Mouse (Mus musculus): Measurements from ENCODE around the gene Celf5.
"Not testable (repeated sequence)": the region's sequence is repeated elsewhere in the genome, so short reads cannot be mapped to it uniquely, and the experiment has no call there.

Celf5 gene

GRCm38 (mm10) chr10:81456983-81457563 lies 25.4 kb downstream of the Celf5 start:
- no peak for DNase-seq (ENCODE audit: extremely low read depth, insufficient read length, low spot score)

- DNase-seq (ENCODE audit: extremely low read depth, insufficient read length, low spot score): no peak
Observed at GRCm38 (mm10) chr10:81455181-81455895, 27.2 kb downstream of the Celf5 start, which contains the start of gene Nfic. Gene Nfic (minus strand): TSS chr10:81455635.

- DNase-seq (ENCODE audit: extremely low read depth, insufficient read length, low spot score): no peak
Observed at GRCm38 (mm10) chr10:81454106-81454505, 28.4 kb downstream of the Celf5 start.

DNA sequence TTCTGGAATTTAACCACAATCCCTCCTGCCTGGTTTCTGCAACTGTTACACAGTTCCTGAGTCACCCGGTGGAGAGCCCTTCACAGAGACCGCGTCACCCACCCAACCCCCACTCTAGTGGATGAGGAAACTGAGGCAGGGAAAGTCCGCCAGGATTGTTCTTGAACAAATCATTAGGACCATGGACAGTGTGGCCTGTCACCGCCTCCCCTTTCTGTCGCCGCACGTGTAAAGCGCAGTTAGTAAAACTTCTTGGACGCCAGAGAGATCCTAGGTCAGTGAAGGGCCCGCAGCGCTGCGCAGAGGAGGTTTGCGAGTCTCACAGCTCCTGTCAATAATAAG lies 29.6 kb downstream of the Celf5 start:
- DNase-seq (ENCODE audit: extremely low read depth, insufficient read length, low spot score): no peak

- peak; percentile 79 for DNase-seq (ENCODE audit: extremely low read depth, insufficient read length, low spot score)
Observed at GRCm38 (mm10) chr10:81452237-81452946, 30.1 kb downstream of the Celf5 start.

DNA sequence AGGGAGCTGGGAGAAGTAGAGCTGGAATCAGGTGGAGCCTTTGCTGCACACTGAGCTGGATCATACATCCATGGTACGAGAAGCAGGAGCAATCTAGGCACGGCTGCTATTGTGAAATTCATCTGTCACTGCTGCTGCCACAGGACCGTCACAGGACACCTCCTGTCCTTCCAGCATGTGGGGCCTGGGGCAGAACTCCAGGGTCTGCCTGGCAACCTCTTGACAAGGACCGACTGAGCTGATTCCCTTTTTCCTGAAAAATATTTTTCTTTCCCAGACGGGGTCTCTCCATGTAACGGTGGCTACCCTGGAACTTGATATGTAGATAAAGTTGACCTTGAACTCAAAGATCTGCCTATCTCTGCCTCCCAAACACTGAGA lies 31.2 kb downstream of the Celf5 start:
- DNase-seq (ENCODE audit: extremely low read depth, insufficient read length, low spot score): no peak

DNA sequence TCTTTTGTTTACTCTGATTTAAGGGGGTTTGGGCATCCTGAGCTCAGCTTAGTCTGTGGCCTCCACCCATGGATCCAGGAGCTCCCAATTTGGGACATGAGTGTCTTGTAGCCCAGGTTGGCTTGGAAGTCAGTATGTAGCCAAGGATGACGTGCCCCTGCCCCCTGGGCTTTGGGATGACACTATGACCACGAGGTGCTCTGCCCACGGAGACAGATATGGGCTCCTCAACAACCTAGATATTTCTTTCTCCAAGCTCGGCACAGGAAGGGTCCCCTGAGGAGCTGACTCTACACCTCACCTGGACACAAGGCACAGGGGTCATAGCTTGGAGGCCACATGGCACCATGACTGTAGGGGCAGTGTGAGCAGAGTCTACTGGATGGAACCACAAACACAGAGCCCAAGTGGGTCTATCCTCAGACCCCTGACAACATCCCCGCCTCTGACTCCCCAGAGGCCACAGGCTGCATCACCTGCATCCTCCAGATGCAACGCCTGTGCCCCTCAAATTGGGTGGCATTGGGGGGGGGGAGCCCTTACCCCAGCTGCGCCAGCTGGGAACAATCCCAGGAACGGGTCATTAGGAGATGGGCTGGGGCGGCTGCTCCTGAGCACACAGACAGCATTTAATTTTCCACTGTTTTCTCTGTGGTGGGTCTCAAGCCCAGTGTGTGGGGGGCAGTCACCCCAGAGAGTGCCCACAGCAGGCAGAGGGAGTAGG lies 31.7 kb downstream of the Celf5 start:
- DNase-seq (ENCODE audit: extremely low read depth, insufficient read length, low spot score): no peak

DNA sequence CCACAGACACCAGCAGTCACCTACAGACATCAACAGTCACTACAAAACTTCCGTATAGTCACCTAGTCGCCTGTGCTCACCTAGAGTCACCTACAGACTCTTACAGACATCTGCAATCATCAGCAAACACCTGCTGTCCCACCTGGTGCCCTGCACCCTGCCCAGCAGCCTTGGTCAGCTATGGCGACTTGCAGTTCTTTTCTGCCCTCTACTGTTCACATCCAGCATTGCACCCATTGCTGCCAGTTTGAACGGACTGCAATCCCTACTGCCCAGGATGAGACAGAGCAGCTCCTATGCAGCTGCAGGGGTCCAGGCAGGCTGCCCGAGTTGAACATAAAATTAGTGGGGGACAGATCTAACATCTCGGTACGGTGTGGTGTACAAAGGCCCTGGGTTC lies 32.4 kb downstream of the Celf5 start:
- peak; percentile 49 for DNase-seq (ENCODE audit: extremely low read depth, insufficient read length, low spot score)

DNA sequence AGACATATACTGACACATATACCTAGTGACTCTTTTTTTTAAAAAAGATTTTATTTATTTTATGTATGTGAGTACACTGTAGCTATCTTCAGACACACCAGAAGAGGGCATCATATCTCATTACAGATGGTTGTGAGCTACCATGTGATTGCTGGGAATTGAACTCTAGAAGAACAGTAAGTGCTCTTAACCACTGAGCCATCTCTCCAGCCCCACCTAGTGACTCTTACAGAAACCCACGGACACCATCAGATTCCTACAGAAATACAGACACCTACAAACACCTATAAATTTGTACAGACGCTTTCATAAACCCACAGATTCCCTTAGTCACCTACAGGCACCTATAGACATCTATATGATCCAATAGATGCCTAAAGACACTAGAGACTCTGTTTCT lies 37.0 kb downstream of the Celf5 start:
- not testable (repeated sequence) for DNase-seq (ENCODE audit: extremely low read depth, insufficient read length, low spot score)

GRCm38 (mm10) chr10:81441019-81441418 lies 41.5 kb downstream of the Celf5 start:
- DNase-seq (ENCODE audit: extremely low read depth, insufficient read length, low spot score): no peak

GRCm38 (mm10) chr10:81435436-81435835 lies 47.1 kb downstream of the Celf5 start:
- no peak for DNase-seq (ENCODE audit: extremely low read depth, insufficient read length, low spot score)

DNA sequence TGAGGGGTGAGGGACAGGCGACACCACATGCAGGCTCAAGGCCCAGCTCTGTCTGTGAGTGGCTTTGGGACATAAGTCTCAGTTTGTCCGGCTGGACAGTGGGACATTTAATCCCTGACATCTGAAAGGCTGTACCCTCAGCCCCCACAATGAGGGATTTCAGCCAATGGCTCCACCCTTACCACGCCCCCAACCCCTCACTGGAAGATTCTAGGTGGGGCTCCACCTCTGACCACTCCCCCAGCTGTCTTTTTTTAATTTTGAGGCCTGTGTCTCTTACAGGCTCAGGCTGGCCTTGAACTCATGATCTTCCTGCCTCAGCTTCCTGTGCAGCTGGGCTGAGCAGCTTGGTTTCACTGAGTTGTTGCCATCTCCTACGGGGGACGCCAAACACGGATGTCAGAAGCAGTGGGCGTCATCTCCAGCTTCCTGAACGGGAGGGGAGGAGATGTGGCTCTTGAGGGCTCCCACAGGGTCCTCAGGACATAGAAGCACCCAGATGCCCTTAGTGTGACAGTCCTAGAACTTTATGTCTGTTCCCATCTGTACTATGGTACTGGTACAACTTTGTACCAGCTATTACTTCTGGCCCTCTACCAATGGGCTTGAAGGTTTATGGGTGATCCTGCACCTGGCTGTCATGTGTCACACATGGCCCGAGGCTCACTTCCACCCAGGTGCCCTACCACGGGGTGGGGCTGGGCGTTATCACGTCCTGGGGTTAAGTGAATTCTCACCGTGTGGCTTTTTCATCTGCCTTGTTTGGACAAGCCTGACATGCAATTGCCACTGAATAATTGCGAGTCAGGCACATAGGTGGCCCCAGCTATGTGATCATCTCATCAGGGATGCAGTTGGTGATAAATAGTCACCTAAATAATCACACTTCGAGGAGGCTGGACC lies 47.9 kb downstream of the Celf5 start:
- no peak for DNase-seq (ENCODE audit: extremely low read depth, insufficient read length, low spot score)

- peak; percentile 88 for DNase-seq (ENCODE audit: extremely low read depth, insufficient read length, low spot score)
Observed at GRCm38 (mm10) chr10:81433541-81434289, 48.8 kb downstream of the Celf5 start.

- peak; percentile 85 for DNase-seq (ENCODE audit: extremely low read depth, insufficient read length, low spot score)
Observed at GRCm38 (mm10) chr10:81432868-81433262, 49.6 kb downstream of the Celf5 start.

DNA sequence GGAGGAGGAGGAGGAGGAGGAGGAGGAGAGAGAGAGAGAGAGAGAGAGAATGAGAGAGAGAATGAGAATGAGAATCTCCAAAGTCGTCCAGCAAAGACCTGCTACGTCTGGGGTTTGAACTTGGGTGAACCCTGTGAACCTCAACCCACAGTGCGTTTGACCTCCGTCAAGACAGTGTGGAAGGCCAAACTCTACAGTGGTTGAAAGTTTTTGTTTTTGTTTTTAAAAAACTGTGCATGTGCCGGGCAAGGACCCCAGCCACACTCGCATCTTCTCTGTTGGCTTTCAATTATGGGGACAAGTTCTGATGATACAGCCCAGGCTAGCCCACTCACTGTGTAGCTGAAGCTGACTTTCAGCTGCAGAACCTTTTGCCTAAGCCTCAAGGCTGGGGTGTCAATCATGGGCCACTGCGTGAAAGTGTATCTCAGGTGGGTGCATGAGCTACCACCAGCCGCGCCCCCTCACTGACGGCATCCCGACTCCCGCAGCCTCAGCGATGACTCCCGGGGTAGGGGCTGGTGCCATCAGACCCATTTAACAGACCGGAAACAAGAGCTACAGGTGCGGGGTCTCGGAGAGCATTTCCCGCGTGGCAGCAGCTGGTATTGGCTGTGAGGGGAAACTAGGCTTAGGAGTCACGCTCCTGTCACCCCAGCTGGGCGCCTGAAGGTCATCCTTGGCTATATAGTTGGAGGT lies 50.2 kb downstream of the Celf5 start:
- no peak for DNase-seq (ENCODE audit: extremely low read depth, insufficient read length, low spot score)

- DNase-seq (ENCODE audit: extremely low read depth, insufficient read length, low spot score): peak; percentile 71
Observed at GRCm38 (mm10) chr10:81431526-81432168, 50.9 kb downstream of the Celf5 start.

DNA sequence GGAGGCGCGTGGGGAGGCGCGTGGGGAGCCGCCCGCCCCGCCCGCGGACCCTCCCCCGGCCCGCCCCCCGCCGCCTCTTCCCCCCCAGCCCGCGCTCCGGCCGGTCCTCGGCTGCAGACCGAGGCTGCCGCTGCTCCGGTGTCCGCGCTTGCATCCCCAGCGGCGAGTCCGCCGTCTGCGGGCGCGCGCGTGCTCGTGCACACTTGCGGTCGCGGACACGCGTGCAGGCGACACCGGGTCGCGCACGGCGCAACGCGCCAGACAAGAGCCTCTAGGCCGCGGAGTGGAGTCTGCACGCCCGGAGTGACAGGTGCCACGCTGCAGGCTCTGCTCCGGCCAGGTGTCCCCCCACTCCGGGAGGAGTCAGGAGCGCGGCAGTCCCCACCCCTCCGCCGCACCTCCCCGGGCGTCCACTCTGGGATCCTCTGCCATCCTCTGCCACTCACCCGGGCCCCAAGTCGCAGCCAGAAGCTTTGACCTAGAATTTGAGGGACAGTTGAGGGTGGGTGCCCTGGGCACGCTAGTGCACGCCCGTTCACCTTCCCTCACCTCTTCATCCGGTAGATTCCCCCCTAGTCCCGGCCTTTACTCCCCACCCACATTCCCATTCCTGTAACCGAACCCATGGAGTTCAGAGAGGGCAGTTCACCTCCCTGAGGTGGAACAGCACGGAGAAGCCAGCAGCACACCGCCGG lies 51.5 kb downstream of the Celf5 start:
- peak; percentile 78 for DNase-seq (ENCODE audit: extremely low read depth, insufficient read length, low spot score)
